9 mouse cellular contexts compared by ENCODE assay signal in the genomic region with DNA sequence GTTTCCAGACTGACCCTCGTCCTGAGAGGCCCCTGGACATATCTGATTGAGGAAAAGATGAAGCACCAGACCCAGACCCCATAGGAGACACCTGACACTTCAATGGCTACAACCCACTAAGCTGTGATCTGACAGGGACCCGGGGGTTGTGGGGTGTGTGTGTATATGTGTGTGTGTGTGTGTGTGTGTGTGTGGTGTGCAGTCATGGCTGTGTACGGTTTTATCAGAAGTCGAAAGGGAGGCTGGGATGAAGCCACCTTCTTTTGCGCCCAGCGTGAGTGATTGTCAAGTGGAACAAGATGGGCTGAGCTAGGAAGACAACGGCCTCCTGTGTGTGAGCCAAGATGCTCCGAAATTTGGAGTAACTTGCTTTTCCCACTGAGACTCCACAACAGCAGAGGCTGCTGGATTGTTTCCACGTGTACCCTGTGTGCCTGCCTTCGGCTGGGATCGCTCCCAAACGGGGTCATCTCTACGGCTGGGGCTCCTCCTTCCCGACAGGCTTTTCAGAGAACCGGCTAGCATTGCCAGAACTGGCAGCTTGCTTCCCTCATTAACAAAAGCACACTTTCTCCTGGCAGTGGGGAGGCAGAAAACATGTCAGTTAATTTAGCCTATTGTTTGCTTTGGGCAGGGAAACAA. TPM values are rescaled to one million over a fixed set of nuclear protein-coding genes. Genes with fewer than 3 reads are reported as not detected.
DNase-seq lines count a peak whose midpoint lies in the region; ATAC-seq lines count a peak whose summit lies in the region.
"Had no signal": no experiment of that assay in that cellular context is flagged by ENCODE, and none has a peak within 500 bp of the region (broad histone marks: within the 10 kb centered on the region; RNA-seq: fewer than 3 reads in every experiment).

No protein-coding gene starts in this region.

- no peak overlapping the region for H3K9ac ChIP-seq in neural tube, embryonic 15.5 days (replicated peaks)
- no peak overlapping the region for H3K9ac ChIP-seq in intestine, embryonic 15.5 days
- H3K9ac ChIP-seq: embryonic facial prominence, embryonic 13.5 days had no signal

- H3K36me3 ChIP-seq in neural tube, embryonic 15.5 days = no peaks in the 10 kb centered on the region
- H3K36me3 ChIP-seq in limb, embryonic 10.5 days = no peaks in the 10 kb centered on the region
- H3K36me3 ChIP-seq in intestine, embryonic 15.5 days = no peaks in the 10 kb centered on the region
- H3K36me3 ChIP-seq: embryonic facial prominence, embryonic 13.5 days had no signal

- peak; percentile 38 for DNase-seq in cerebellum, adult 11 months
- peak; percentile 87 to 90 for DNase-seq in cerebellum, postnatal 10 days
- DNase-seq in layer of hippocampus, postnatal 36 days = peak; percentile 81 to 83
- no peak for DNase-seq in heart, adult 9 months (ENCODE audit: low spot score in 2 of 2)
- no peak for DNase-seq in limb, embryonic 10.5 days (ENCODE audit: low spot score)
- DNase-seq: thymus, adult 2 months had no signal

- peak; percentile 84 for ATAC-seq in neural tube, embryonic 15.5 days (ENCODE audit: low FRiP score)
- no peak for ATAC-seq in intestine, embryonic 15.5 days

- peak overlapping the region; percentile 62 for H3K27ac ChIP-seq in neural tube, embryonic 15.5 days (replicated peaks)
- H3K27ac ChIP-seq in limb, embryonic 10.5 days = no peak overlapping the region
- no peak overlapping the region for H3K27ac ChIP-seq in intestine, embryonic 15.5 days
- H3K27ac ChIP-seq: embryonic facial prominence, embryonic 13.5 days had no signal

- H3K4me3 ChIP-seq in neural tube, embryonic 15.5 days (replicated peaks) = no peak overlapping the region
- no peak overlapping the region for H3K4me3 ChIP-seq in limb, embryonic 10.5 days
- H3K4me3 ChIP-seq in intestine, embryonic 15.5 days (replicated peaks) = no peak overlapping the region
- H3K4me3 ChIP-seq: embryonic facial prominence, embryonic 13.5 days had no signal

- no peaks in the 10 kb centered on the region for H3K9me3 ChIP-seq in neural tube, embryonic 15.5 days (replicated peaks)
- H3K9me3 ChIP-seq in limb, embryonic 10.5 days (replicated peaks) = no peaks in the 10 kb centered on the region
- H3K9me3 ChIP-seq in intestine, embryonic 15.5 days = no peaks in the 10 kb centered on the region
- H3K9me3 ChIP-seq: embryonic facial prominence, embryonic 13.5 days had no signal

- no peaks in the 10 kb centered on the region for H3K27me3 ChIP-seq in neural tube, embryonic 15.5 days (replicated peaks)
- H3K27me3 ChIP-seq in limb, embryonic 10.5 days (ENCODE audit: low read depth, poor library complexity, severe bottlenecking) = no peaks in the 10 kb centered on the region
- no peaks in the 10 kb centered on the region for H3K27me3 ChIP-seq in intestine, embryonic 15.5 days (replicated peaks)
- H3K27me3 ChIP-seq: embryonic facial prominence, embryonic 13.5 days had no signal

- H3K4me1 ChIP-seq in neural tube, embryonic 15.5 days = no peaks in the 10 kb centered on the region
- peaks cover 4% of the 10 kb centered on the region for H3K4me1 ChIP-seq in limb, embryonic 10.5 days
- 0 out of 2 replicates have a peak, but pooled peaks cover 3% of the 10 kb centered on the region for H3K4me1 ChIP-seq in intestine, embryonic 15.5 days (replicated peaks)
- H3K4me1 ChIP-seq: embryonic facial prominence, embryonic 13.5 days had no signal

- no peak overlapping the region for H3K4me2 ChIP-seq in neural tube, embryonic 15.5 days
- H3K4me2 ChIP-seq in intestine, embryonic 15.5 days (replicated peaks) = no peak overlapping the region
- H3K4me2 ChIP-seq: embryonic facial prominence, embryonic 13.5 days had no signal

- WGBS in neural tube, embryonic 15.5 days = 68% methylated on average over 15 of the region's 15 CpGs
- WGBS in limb, embryonic 10.5 days = 82% methylated on average over 15 of the region's 15 CpGs
- WGBS in intestine, embryonic 15.5 days = 72% methylated on average over 15 of the region's 15 CpGs

RNA-seq across cellular contexts. Expression of a gene that starts 50.1 kb away (rescaled TPM):
- total RNA-seq in layer of hippocampus, postnatal 36 days (2021) = under 1 TPM; 0.15 TPM
- polyA plus RNA-seq in neural tube, embryonic 15.5 days (2015; fragmentation: Nextera tagmentation; extraction: Ambion mirVana) = 0.10 TPM in 1 of 2 replicates, not detected in the other
- 0.15 TPM in 1 of 2 replicates, not detected in the other for polyA plus RNA-seq in limb, embryonic 10.5 days (2016; fragmentation: Nextera tagmentation; extraction: Ambion mirVana)
- 0.65 and 0.91 TPM in 2 replicates for polyA plus RNA-seq in intestine, embryonic 15.5 days (2015; fragmentation: Nextera tagmentation; extraction: Ambion mirVana)

Comparison
In these comparisons a context has a peak if more than half of its experiments do, and no peak if none do; other contexts are left out.
1. DNase-seq: peak in cerebellum, adult 11 months (single experiment), cerebellum, postnatal 10 days (2 of 2) and layer of hippocampus, postnatal 36 days (2 of 2); none in heart, adult 9 months (0 of 2) and limb, embryonic 10.5 days (single experiment).